Comparison of ENCODE assay signal across 8 mouse cellular contexts in genomic region chr2:105408511-105408910, GRCm38 (mm10). TPM values are rescaled to one million over a fixed set of nuclear protein-coding genes. Genes with fewer than 3 reads are reported as not detected.
DNase-seq lines count a peak whose midpoint lies in the region; ATAC-seq lines count a peak whose summit lies in the region.

No protein-coding gene starts in this region.

- no peak overlapping the region for H3K4me2 ChIP-seq in forebrain, embryonic 14.5 days (ENCODE audit: low read length)
- no peak overlapping the region for H3K4me2 ChIP-seq in forebrain, embryonic 11.5 days (ENCODE audit: low read depth, low read length, severe bottlenecking)
- no peak overlapping the region for H3K4me2 ChIP-seq in intestine, embryonic 15.5 days (replicated peaks)

- no peak overlapping the region for H3K4me3 ChIP-seq in forebrain, embryonic 14.5 days (ENCODE audit: low read depth, low read length)
- H3K4me3 ChIP-seq in forebrain, embryonic 11.5 days (ENCODE audit: low read depth, low read length): no peak overlapping the region
- no peak overlapping the region for H3K4me3 ChIP-seq in intestine, embryonic 15.5 days (replicated peaks)

- no peaks in the 10 kb centered on the region for H3K36me3 ChIP-seq in forebrain, embryonic 14.5 days (ENCODE audit: control insufficient read depth, insufficient read depth, low read length)
- no peaks in the 10 kb centered on the region for H3K36me3 ChIP-seq in forebrain, embryonic 11.5 days (ENCODE audit: control insufficient read depth, insufficient read depth, low read length)
- no peaks in the 10 kb centered on the region for H3K36me3 ChIP-seq in intestine, embryonic 15.5 days

- H3K9ac ChIP-seq in forebrain, embryonic 14.5 days (ENCODE audit: low read length): no peak overlapping the region
- no peak overlapping the region for H3K9ac ChIP-seq in forebrain, embryonic 11.5 days (ENCODE audit: low read length)
- no peak overlapping the region for H3K9ac ChIP-seq in intestine, embryonic 15.5 days

- H3K4me1 ChIP-seq in forebrain, embryonic 14.5 days (ENCODE audit: control insufficient read depth, insufficient read depth, low read length): no peaks in the 10 kb centered on the region
- H3K4me1 ChIP-seq in forebrain, embryonic 11.5 days (replicated peaks; ENCODE audit: control insufficient read depth, insufficient read depth, low read length): no peaks in the 10 kb centered on the region
- no peaks in the 10 kb centered on the region for H3K4me1 ChIP-seq in intestine, embryonic 15.5 days (replicated peaks)

- no peak overlapping the region for H3K27ac ChIP-seq in forebrain, embryonic 14.5 days (ENCODE audit: low read depth, low read length)
- no peak overlapping the region for H3K27ac ChIP-seq in forebrain, embryonic 11.5 days (ENCODE audit: low read depth, low read length)
- no peak overlapping the region for H3K27ac ChIP-seq in intestine, embryonic 15.5 days

- DNase-seq in forebrain, embryonic 14.5 days (ENCODE audit: low spot score): peak; percentile 39
- DNase-seq in forebrain, embryonic 11.5 days (ENCODE audit: low spot score): no peak
- DNase-seq in right cerebral cortex, postnatal 10 days (ENCODE audit: low spot score in 2 of 2): peak; percentile 39 to 47
- no peak for DNase-seq in right cerebral cortex, adult 18-20 months
- DNase-seq in heart, adult 9 months (ENCODE audit: low spot score in 2 of 2): peak; percentile 59 to 61
- peak; percentile 27 to 73 for DNase-seq in lung, postnatal 4 days
- no peak for DNase-seq in natural killer cell, adult 2 months (ENCODE audit: low spot score in 2 of 2)

- no peaks in the 10 kb centered on the region for H3K9me3 ChIP-seq in forebrain, embryonic 14.5 days (replicated peaks; ENCODE audit: control insufficient read depth, low read length)
- no peaks in the 10 kb centered on the region for H3K9me3 ChIP-seq in forebrain, embryonic 11.5 days (ENCODE audit: control insufficient read depth, low read length)
- no peaks in the 10 kb centered on the region for H3K9me3 ChIP-seq in intestine, embryonic 15.5 days

- ATAC-seq in forebrain, embryonic 14.5 days: no peak
- no peak for ATAC-seq in forebrain, embryonic 11.5 days (replicated peaks; ENCODE audit: low FRiP score)
- ATAC-seq in intestine, embryonic 15.5 days: no peak

- WGBS in forebrain, embryonic 14.5 days: 56% methylated on average over 4 of the region's 4 CpGs
- 83% methylated on average over 4 of the region's 4 CpGs for WGBS in forebrain, embryonic 11.5 days
- 58% methylated on average over 4 of the region's 4 CpGs for WGBS in intestine, embryonic 15.5 days

- H3K27me3 ChIP-seq in forebrain, embryonic 14.5 days (replicated peaks; ENCODE audit: control insufficient read depth, insufficient read depth, low read length): no peaks in the 10 kb centered on the region
- no peaks in the 10 kb centered on the region for H3K27me3 ChIP-seq in forebrain, embryonic 11.5 days (ENCODE audit: control insufficient read depth, insufficient read depth, low read length)
- no peaks in the 10 kb centered on the region for H3K27me3 ChIP-seq in intestine, embryonic 15.5 days (replicated peaks)

RNA-seq across cellular contexts. Expression of gene Rcn1, which starts 9.4 kb away (rescaled TPM):
- 33.9 and 39.6 TPM in 2 replicates for polyA plus RNA-seq in forebrain, embryonic 14.5 days (2014; fragmentation: Nextera tagmentation; extraction: Ambion mirVana)
- 116 and 120 TPM in 2 replicates for polyA plus RNA-seq in forebrain, embryonic 11.5 days (2014; fragmentation: Nextera tagmentation; extraction: Ambion mirVana)
- 125 and 137 TPM in 2 replicates for polyA plus RNA-seq in intestine, embryonic 15.5 days (2015; fragmentation: Nextera tagmentation; extraction: Ambion mirVana)

Comparison
In these comparisons a context has a peak if more than half of its experiments do, and no peak if none do; other contexts are left out.
1. DNase-seq: peak in forebrain, embryonic 14.5 days (single experiment), right cerebral cortex, postnatal 10 days (2 of 2), heart, adult 9 months (2 of 2) and lung, postnatal 4 days (2 of 2); none in forebrain, embryonic 11.5 days (single experiment), right cerebral cortex, adult 18-20 months (single experiment) and natural killer cell, adult 2 months (0 of 2).